Mouse (Mus musculus): Measurements from ENCODE around the gene Disp3. TPM values are rescaled to one million over a fixed set of nuclear protein-coding genes. Genes with fewer than 3 reads are reported as not detected.

Gene Disp3
- total and polyA plus RNA-seq, 2 experiments from 2014 or later, result 7.8 to 25.1 TPM

DNA sequence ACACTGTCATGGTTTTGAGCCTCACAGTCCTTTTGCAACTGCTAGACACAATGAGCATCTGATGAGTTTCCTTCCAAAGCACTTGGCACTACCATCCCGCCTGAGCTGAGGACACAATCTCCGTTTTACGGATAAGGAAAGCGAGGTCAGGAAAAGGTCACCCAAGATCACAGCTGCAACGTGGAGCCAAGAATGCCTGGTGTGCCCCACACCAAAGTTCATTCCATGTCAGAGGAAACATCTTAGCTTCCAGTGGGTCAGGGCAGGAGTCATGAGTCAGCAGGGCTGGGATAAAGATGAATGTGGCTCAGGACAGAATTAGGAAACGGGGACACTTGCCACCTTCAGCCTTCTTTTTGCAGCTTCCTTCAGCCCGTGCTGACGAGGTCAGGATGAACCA, 25.8 kb upstream of the Disp3 start:
- Histone ChIP-seq H3K36me3 (ENCODE audit: insufficient read depth, low read length) (no peaks in the 10 kb centered on the region), H3K4me2 (ENCODE audit: low read depth, low read length, poor library complexity, severe bottlenecking) (no peak overlapping the region), H3K9me3 (ENCODE audit: low read length) (no peaks in the 10 kb centered on the region), H3K27ac (ENCODE audit: low read depth, low read length) (no peak overlapping the region), H3K4me3 (ENCODE audit: low read depth, low read length) (no peak overlapping the region), H3K27me3 (ENCODE audit: insufficient read depth, low read length) (0 out of 2 replicates have a peak, but pooled peaks cover 3% of the 10 kb centered on the region), H3K4me1 (ENCODE audit: insufficient read depth, low read length) (peaks cover 12% of the 10 kb centered on the region; the same call in 1 of the 2 replicates), H3K9ac (replicated peaks; ENCODE audit: low read length, poor library complexity, severe bottlenecking) (no peak overlapping the region)
- ATAC-seq (ENCODE audit: low FRiP score), result no peak
- DNase-seq (ENCODE audit: low spot score), result no peak
- TF ChIP-seq CTCF (IDR thresholded peaks at IDR 0.05), result no peak
- 48% methylated on average over 8 of the region's 8 CpGs for WGBS

- DNase-seq (ENCODE audit: low spot score) (peak; percentile 21), ATAC-seq (ENCODE audit: low FRiP score) (no peak)
- H3K27ac ChIP-seq (ENCODE audit: low read depth, low read length), result no peak overlapping the region
- 36% methylated on average over 16 of the region's 16 CpGs for WGBS
- no peak overlapping the region for H3K4me2 ChIP-seq (ENCODE audit: low read depth, low read length, poor library complexity, severe bottlenecking)
- no peaks in the 10 kb centered on the region for H3K36me3 ChIP-seq (ENCODE audit: insufficient read depth, low read length)
- 0 out of 2 replicates have a peak, but pooled peaks cover 3% of the 10 kb centered on the region for H3K27me3 ChIP-seq (ENCODE audit: insufficient read depth, low read length)
- H3K9ac ChIP-seq (replicated peaks; ENCODE audit: low read length, poor library complexity, severe bottlenecking), result no peak overlapping the region
- TF ChIP-seq CTCF (IDR thresholded peaks at IDR 0.05), result no peak
- H3K4me3 ChIP-seq (ENCODE audit: low read depth, low read length), result no peak overlapping the region
- peaks cover 12% of the 10 kb centered on the region; the same call in 1 of the 2 replicates for H3K4me1 ChIP-seq (ENCODE audit: insufficient read depth, low read length)
- H3K9me3 ChIP-seq (ENCODE audit: low read length), result no peaks in the 10 kb centered on the region
These were observed 24.7 kb upstream of the Disp3 start for GRCm38 (mm10) chr4:148312296-148313116.

DNA sequence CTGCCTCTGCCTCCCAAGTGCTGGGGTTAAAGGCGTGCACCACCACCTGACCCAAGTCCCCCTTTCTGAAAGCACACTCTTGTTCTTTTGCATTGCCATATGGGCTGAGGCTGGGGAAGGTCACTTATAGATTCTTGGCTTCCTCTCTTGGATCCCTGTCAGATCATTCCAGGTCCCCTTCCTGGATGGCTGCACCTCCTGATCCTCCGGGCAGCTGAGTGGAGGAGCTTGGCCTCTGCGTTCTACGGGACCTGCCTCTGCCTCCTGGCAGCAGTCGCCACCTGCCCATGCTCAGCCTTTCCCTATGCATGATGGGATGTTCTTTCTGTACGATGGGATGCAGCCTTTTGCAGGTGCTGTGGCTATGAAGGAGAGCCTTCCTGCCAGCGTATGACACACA, 23.1 kb upstream of the Disp3 start:
- no peak for TF ChIP-seq CTCF (IDR thresholded peaks at IDR 0.05)
- DNase-seq (ENCODE audit: low spot score) (no peak), ATAC-seq (ENCODE audit: low FRiP score) (no peak)
- WGBS, result 86% methylated on average over 7 of the region's 7 CpGs
- H3K27me3 ChIP-seq (ENCODE audit: insufficient read depth, low read length), result 0 out of 2 replicates have a peak, but pooled peaks cover 3% of the 10 kb centered on the region
- peaks cover 18% of the 10 kb centered on the region; the same call in 1 of the 2 replicates for H3K4me1 ChIP-seq (ENCODE audit: insufficient read depth, low read length)
- no peaks in the 10 kb centered on the region for H3K9me3 ChIP-seq (ENCODE audit: low read length)
- no peaks in the 10 kb centered on the region for H3K36me3 ChIP-seq (ENCODE audit: insufficient read depth, low read length)
- H3K9ac ChIP-seq (replicated peaks; ENCODE audit: low read length, poor library complexity, severe bottlenecking), result no peak overlapping the region
- no peak overlapping the region for H3K4me3 ChIP-seq (ENCODE audit: low read depth, low read length)
- no peak overlapping the region for H3K27ac ChIP-seq (ENCODE audit: low read depth, low read length)
- H3K4me2 ChIP-seq (ENCODE audit: low read depth, low read length, poor library complexity, severe bottlenecking), result no peak overlapping the region

- H3K4me1 ChIP-seq (ENCODE audit: insufficient read depth, low read length), result peaks cover 14% of the 10 kb centered on the region; the same call in 1 of the 2 replicates
- TF ChIP-seq CTCF (IDR thresholded peaks at IDR 0.05), result no peak
- H3K9ac ChIP-seq (replicated peaks; ENCODE audit: low read length, poor library complexity, severe bottlenecking), result no peak overlapping the region
- WGBS, result 65% methylated on average over 4 of the region's 4 CpGs
- H3K4me2 ChIP-seq (ENCODE audit: low read depth, low read length, poor library complexity, severe bottlenecking), result no peak overlapping the region
- H3K9me3 ChIP-seq (ENCODE audit: low read length), result no peaks in the 10 kb centered on the region
- 0 out of 2 replicates have a peak, but pooled peaks cover 3% of the 10 kb centered on the region for H3K27me3 ChIP-seq (ENCODE audit: insufficient read depth, low read length)
- no peak overlapping the region for H3K27ac ChIP-seq (ENCODE audit: low read depth, low read length)
- H3K36me3 ChIP-seq (ENCODE audit: insufficient read depth, low read length), result no peaks in the 10 kb centered on the region
- H3K4me3 ChIP-seq (ENCODE audit: low read depth, low read length), result no peak overlapping the region
- peak; percentile 24 for DNase-seq (ENCODE audit: low spot score)
- ATAC-seq (ENCODE audit: low FRiP score), result no peak
These were observed 22.4 kb upstream of the Disp3 start for GRCm38 (mm10) chr4:148310126-148310525.

- 20% methylated on average over 16 of the region's 16 CpGs for WGBS
- DNase-seq (ENCODE audit: low spot score), result peak; percentile 71
- H3K9ac ChIP-seq (replicated peaks; ENCODE audit: low read length, poor library complexity, severe bottlenecking), result no peak overlapping the region
These were observed 18.8 kb upstream of the Disp3 start for GRCm38 (mm10) chr4:148306406-148307083.

More at GRCm38 (mm10) chr4:148306406-148307083, 18.8 kb upstream of the Disp3 start:
- 0 out of 2 replicates have a peak, but pooled peaks cover 3% of the 10 kb centered on the region for H3K27me3 ChIP-seq (ENCODE audit: insufficient read depth, low read length)
- no peaks in the 10 kb centered on the region for H3K9me3 ChIP-seq (ENCODE audit: low read length)
- H3K36me3 ChIP-seq (ENCODE audit: insufficient read depth, low read length), result no peaks in the 10 kb centered on the region
- no peak overlapping the region for H3K4me3 ChIP-seq (ENCODE audit: low read depth, low read length)
- no peak for TF ChIP-seq CTCF (IDR thresholded peaks at IDR 0.05)
- H3K4me2 ChIP-seq (ENCODE audit: low read depth, low read length, poor library complexity, severe bottlenecking), result no peak overlapping the region
- no peak overlapping the region for H3K27ac ChIP-seq (ENCODE audit: low read depth, low read length)
- peaks cover 6% of the 10 kb centered on the region; the same call in 1 of the 2 replicates for H3K4me1 ChIP-seq (ENCODE audit: insufficient read depth, low read length)
- peak; percentile 36; the same call in 1 of the 2 replicates for ATAC-seq (ENCODE audit: low FRiP score)
